Mouse (Mus musculus) frontal cortex, postnatal 10 days (tissue): ENCODE data around the gene Ocrl.

Source experiments
- DNase-seq, 2 experiments: peaks; one replicate each; pipeline ENCODE4 v3.0.0; 2022; ENCODE audit warnings: low spot score in 2 of 2, mixed read lengths in 1 of 2

Gene Ocrl

DNA sequence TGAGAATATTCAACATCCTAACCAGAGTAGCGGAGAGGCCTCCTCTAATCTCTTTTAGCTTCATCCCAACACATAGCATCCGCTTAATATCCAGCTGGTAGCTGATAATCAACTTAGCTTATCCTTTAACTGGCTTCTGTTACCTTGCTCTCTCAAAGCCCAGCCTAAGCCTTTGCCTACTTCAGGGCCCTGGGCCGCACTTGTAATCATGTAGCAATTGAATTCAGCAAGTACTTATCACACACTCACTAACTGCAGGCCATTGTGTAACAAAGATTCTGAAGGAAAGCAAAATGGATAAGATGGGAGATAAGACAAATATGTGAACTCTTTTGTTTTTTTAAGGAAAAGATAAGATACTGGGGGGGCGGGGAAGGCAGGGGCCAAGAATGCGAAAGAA, 64.9 kb downstream of the Ocrl start:
- no peak for DNase-seq

DNA sequence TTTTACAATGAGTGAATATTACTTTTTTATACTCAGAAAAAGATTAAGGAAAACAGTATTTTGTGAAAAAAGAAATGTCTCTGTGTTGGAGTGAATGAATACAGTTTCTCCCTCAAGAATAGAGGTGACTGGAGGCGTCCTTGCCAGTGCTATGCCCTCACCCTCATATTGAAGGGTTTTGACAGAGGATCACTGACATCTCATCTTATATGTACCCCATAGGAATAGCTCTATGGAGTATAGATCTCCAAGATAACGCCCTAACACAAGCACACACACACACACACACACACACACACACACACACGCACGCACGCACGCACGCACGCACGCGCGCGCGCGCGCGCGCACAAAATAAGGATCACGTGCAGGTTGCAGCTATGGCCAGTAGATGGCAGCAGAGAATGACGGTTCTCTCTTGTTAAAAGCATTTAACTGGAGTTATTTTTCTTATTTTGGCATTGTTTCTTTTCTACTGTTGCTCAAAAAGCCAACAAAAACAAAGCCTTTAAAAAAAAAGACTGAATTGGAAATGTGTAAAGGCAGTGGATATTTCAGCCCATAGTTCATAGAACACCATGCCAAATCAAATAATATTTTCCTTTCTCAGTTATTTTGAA, 72.9 kb downstream of the Ocrl start:
- DNase-seq: peak; percentile 17 to 29

DNA sequence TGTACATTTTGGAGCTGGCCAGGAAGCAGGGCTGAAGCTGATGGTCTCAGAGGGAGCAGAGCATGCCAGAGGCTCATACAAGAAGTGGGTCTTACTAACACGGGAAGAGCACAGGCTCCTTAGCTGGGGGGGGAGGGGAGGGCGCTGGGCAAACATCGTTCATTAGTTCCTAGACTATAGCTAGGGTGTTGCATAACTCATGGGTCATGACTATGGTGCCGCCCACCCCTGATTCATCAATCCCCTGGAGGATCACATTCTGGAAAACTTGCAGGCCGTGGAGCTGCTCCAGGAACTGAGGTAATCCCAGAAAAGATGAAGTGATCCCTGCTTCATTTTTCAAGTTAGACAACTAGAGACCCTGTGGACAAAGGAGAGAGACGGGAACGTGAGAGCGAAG, 75.8 kb downstream of the Ocrl start:
- DNase-seq: no peak

DNA sequence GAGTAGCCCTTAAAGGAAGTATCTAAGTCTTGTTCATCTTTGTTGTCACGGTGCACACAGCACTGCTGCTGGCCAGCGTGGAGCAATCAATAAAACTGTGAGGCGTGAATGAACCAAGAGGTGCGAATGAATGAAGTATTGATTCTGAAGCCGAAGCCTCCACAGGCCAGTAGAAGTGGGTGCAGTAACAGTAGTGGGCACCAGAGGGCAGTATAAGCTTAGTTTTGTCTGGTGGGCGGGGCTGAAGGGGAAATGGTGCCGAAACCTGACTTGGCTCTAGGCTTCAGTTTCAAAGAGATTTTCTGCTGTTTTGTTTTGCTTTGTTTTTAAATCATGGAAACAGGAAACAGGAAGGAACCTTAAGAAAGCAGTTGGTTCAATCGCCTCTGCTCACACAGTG, 80.4 kb downstream of the Ocrl start:
- peak in 1 of 2 experiments; percentile 58 for DNase-seq

DNA sequence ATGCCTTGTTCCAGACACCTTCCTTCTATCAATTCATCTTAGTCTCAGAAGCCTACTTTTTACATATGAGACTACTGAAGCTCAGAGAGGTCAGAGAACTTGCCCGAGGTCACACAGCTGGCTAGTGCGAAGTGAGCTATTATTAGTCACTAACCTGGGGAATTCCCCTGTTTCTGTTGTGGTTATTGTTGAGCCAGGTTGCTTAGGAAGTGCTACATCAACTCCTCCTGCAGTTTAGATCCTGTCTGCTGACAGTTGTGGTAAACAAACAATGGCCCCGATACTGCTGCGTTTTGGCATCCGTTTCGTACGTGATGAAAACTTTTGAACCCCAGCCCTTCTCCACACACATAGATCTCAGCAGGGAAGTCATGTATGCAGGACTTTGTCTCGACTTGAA, 86.2 kb downstream of the Ocrl start:
- no peak for DNase-seq

DNA sequence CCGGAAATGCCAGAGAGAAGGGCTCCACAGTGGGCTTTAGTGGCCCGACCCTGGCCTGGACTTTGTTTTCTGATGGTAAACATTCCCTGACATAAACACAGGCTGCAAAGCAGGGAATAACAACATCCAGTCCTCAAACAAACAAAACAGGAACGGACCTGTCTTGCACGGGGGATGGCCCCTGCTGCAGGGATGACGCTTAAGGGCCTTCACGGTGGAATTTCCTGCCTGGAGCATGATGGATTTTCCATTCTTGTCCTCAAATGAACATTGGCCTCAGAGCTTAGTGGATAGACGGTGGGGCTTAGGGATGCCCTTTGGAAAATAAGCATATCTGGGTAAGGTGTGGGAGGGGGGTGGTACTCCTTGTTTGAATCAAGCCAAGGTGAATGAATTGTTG, 89.0 kb downstream of the Ocrl start:
- DNase-seq: no peak

DNA sequence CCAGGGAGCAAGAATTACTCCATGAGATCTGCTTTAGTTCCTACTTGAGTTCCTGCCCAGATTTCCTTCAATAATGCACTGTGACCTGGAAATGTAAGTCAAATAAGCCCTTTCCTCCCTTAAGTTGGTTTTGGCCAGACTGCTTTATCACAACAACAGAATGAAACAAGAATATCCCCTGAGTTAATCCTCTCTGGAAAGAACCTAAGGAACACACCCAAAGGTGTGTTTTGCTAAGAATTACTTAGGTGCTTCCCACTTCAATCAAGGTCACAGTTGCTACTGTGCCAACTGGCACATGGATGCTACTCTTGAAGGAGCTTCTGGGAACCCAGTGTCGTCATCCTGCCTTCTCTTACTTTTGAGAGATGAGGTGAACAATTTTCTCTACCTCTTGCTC, 92.6 kb downstream of the Ocrl start:
- no peak for DNase-seq

DNA sequence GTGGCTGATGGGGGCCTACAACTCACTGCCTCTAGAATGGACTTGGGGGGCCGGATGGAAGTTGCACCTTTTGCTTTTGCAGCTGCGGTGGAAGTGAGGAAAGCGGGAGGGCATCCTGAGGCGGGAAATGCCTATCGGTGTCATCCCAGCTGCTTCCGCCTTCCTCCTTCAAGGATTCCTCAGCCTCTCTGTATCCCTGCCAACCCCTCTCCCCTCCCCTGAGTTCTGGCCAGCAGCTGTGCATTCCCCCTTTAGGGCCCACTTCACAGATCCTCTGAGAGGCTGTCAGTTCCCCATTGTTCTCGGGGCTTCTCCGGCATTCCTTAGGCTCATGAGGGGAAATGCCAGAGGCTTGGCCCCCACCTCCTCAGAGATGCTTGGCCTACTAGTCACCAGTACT, 93.9 kb downstream of the Ocrl start:
- no peak for DNase-seq

DNA sequence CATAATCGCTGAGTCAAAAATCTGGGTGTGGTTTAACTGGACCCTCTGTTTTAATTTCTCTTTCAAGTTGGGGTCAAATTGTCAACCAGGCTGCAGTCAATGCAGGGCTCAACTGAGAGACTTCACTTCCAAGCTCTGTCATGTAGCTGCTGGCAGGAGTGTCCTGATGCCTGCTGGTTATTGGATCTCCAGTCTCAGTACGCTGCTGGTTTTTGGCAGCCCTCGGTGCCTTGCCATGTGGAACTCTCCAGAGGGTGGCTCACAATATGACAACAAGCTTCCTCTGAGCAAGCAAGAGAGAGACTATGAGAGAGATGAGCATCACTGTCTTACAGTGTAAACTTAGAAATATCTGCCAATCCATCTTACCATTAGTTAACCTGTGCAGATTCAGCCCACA, 99.5 kb downstream of the Ocrl start:
- no peak for DNase-seq
